Mouse (Mus musculus) midbrain, embryonic 15.5 days (tissue): ENCODE measurements around the gene Sap25. TPM values are rescaled to one million over a fixed set of nuclear protein-coding genes. Genes with fewer than 3 reads are reported as not detected.
A peak's percentile ranks its signal among the peaks of the same experiment; 100 is the strongest.

Experiments used
- ATAC-seq: fragments of 200-750 bp; cut with Nextera tagmentation; replicated peaks from 2 replicates; pipeline ENCODE4 v1.8.0; 2017; ENCODE audit warnings: moderate TSS enrichment
- H3K27ac ChIP-seq: fragments of 300-500 bp; sonication (generic); 2 replicates; pipeline ENCODE4 v1.5.1; 2015; ENCODE audit warnings: mild to moderate bottlenecking, inconsistent platforms
- H3K27me3 ChIP-seq: fragments of 300-500 bp; sonication (generic); replicated peaks from 2 replicates; pipeline ENCODE4 v1.6.1; 2015; ENCODE audit warnings: inconsistent platforms
- H3K36me3 ChIP-seq: fragments of 300-500 bp; sonication (generic); replicated peaks from 2 replicates; pipeline ENCODE4 v1.6.1; 2015; ENCODE audit warnings: inconsistent platforms
- H3K4me1 ChIP-seq: fragments of 300-500 bp; sonication (generic); 2 replicates; pipeline ENCODE4 v1.6.1; 2015; ENCODE audit warnings: inconsistent platforms
- H3K4me2 ChIP-seq: fragments of 300-500 bp; sonication (generic); 2 replicates; pipeline ENCODE4 v1.6.1; 2015; ENCODE audit warnings: inconsistent platforms, mild to moderate bottlenecking, moderate library complexity
- H3K4me3 ChIP-seq: fragments of 300-500 bp; sonication (generic); 2 replicates; pipeline ENCODE4 v1.5.1; 2015; ENCODE audit warnings: mild to moderate bottlenecking, inconsistent platforms
- H3K9ac ChIP-seq: fragments of 300-500 bp; sonication (generic); 2 replicates; pipeline ENCODE4 v1.6.1; 2015; ENCODE audit warnings: mild to moderate bottlenecking, inconsistent platforms
- H3K9me3 ChIP-seq: fragments of 300-500 bp; sonication (generic); 2 replicates; pipeline ENCODE4 v1.6.1; 2016; ENCODE audit warnings: inconsistent platforms
- WGBS: fragments of 180-500 bp; shearing (Covaris S2); methylation state at CpG from one replicate; pipeline ENCODE4 v1.1.7; 2015; ENCODE audit warnings: mixed read lengths; 5-methylcytosine and 5-hydroxymethylcytosine counted together
- polyA plus RNA-seq: library from polyadenylated mRNA; unstranded; fragments of >200 nt; fragmentation: Nextera tagmentation; extraction: Ambion mirVana; gene quantifications from 2 replicates; pipeline ENCODE4 v1.2.1, GENCODE M21; 2015

Sap25 gene
- polyA plus RNA-seq: 4.8 and 6.8 TPM in 2 replicates

- H3K27me3 ChIP-seq: peaks cover 28% of the 10 kb centered on the region
- H3K4me2 ChIP-seq: no peak within 1 kb of the TSS
- peaks cover 40% of the 10 kb centered on the region; the same call in 1 of the 2 replicates for H3K36me3 ChIP-seq
- H3K4me1 ChIP-seq: peaks cover 5% of the 10 kb centered on the region; the same call in 1 of the 2 replicates
- no peak within 1 kb of the TSS for H3K27ac ChIP-seq
- no peak for ATAC-seq
- 88% methylated on average over 19 of the region's 19 CpGs for WGBS
- H3K9ac ChIP-seq: no peak within 1 kb of the TSS
- H3K9me3 ChIP-seq: no peaks in the 10 kb centered on the region
- H3K4me3 ChIP-seq: no peak within 1 kb of the TSS
Observed at GRCm38 (mm10) chr5:137641054-137641453, at the start of gene Sap25. TSS of gene Sap25 (plus strand) at chr5:137641334.

- H3K9ac ChIP-seq: no peak overlapping the region
- no peak for ATAC-seq
- H3K4me1 ChIP-seq: peaks cover 21% of the 10 kb centered on the region
- H3K4me2 ChIP-seq: no peak overlapping the region
- H3K27me3 ChIP-seq: no peaks in the 10 kb centered on the region
- 0 out of 2 replicates have a peak, but pooled peaks cover 3% of the 10 kb centered on the region for H3K36me3 ChIP-seq
- no peak overlapping the region for H3K27ac ChIP-seq
- no peak overlapping the region for H3K4me3 ChIP-seq
- no peaks in the 10 kb centered on the region for H3K9me3 ChIP-seq
- 63% methylated on average over 7 of the region's 7 CpGs for WGBS
Observed at GRCm38 (mm10) chr5:137595921-137596320, 45.2 kb upstream of the Sap25 start.

GRCm38 (mm10) chr5:137596601-137597261 is 44.4 kb upstream of the Sap25 start:
- Histone ChIP-seq H3K4me1 (peaks cover 26% of the 10 kb centered on the region), H3K27ac (no peak overlapping the region), H3K9ac (no peak overlapping the region), H3K36me3 (0 out of 2 replicates have a peak, but pooled peaks cover 3% of the 10 kb centered on the region), H3K4me2 (peak overlapping the region; percentile 30), H3K9me3 (no peaks in the 10 kb centered on the region), H3K27me3 (no peaks in the 10 kb centered on the region), H3K4me3 (0 out of 2 replicates have a peak overlapping the region, but pooled peaks have one; percentile 8)
- no peak for ATAC-seq
- WGBS: 35% methylated on average over 28 of the region's 30 CpGs

- Histone ChIP-seq H3K36me3 (0 out of 2 replicates have a peak, but pooled peaks cover 3% of the 10 kb centered on the region), H3K4me1 (peaks cover 31% of the 10 kb centered on the region), H3K9ac (no peak overlapping the region), H3K27ac (no peak overlapping the region), H3K27me3 (no peaks in the 10 kb centered on the region), H3K4me3 (no peak overlapping the region), H3K9me3 (no peaks in the 10 kb centered on the region), H3K4me2 (no peak overlapping the region)
- WGBS: 96% methylated on average over 6 of the region's 6 CpGs
- ATAC-seq: no peak
Observed at GRCm38 (mm10) chr5:137597625-137598024, 43.5 kb upstream of the Sap25 start.

- WGBS: 82% methylated on average over 2 of the region's 2 CpGs
- Histone ChIP-seq H3K27ac (no peak overlapping the region), H3K27me3 (no peaks in the 10 kb centered on the region), H3K4me3 (no peak overlapping the region), H3K4me2 (no peak overlapping the region), H3K4me1 (peaks cover 33% of the 10 kb centered on the region), H3K36me3 (0 out of 2 replicates have a peak, but pooled peaks cover 3% of the 10 kb centered on the region), H3K9me3 (no peaks in the 10 kb centered on the region), H3K9ac (no peak overlapping the region)
- no peak for ATAC-seq
Observed at GRCm38 (mm10) chr5:137598100-137598826, 42.9 kb upstream of the Sap25 start.

GRCm38 (mm10) chr5:137599600-137599999 is 41.5 kb upstream of the Sap25 start:
- Histone ChIP-seq H3K27me3 (no peaks in the 10 kb centered on the region), H3K9me3 (no peaks in the 10 kb centered on the region), H3K4me3 (peak overlapping the region; percentile 78), H3K4me2 (peak overlapping the region; percentile 95), H3K4me1 (peaks cover 33% of the 10 kb centered on the region), H3K9ac (peak overlapping the region; percentile 95), H3K36me3 (0 out of 2 replicates have a peak, but pooled peaks cover 3% of the 10 kb centered on the region), H3K27ac (no peak overlapping the region)
- ATAC-seq: no peak
- 53% methylated on average over 9 of the region's 9 CpGs for WGBS

GRCm38 (mm10) chr5:137600281-137600618 is 40.9 kb upstream of the Sap25 start:
- Histone ChIP-seq H3K4me3 (peak overlapping the region; percentile 78), H3K4me1 (peaks cover 33% of the 10 kb centered on the region), H3K4me2 (peak overlapping the region; percentile 95), H3K9me3 (no peaks in the 10 kb centered on the region), H3K27me3 (no peaks in the 10 kb centered on the region), H3K36me3 (0 out of 2 replicates have a peak, but pooled peaks cover 3% of the 10 kb centered on the region), H3K9ac (peak overlapping the region; percentile 95), H3K27ac (peak overlapping the region; percentile 89)
- WGBS: 2% methylated on average over 19 of the region's 19 CpGs
- ATAC-seq: no peak; the same call in none of the 2 replicates

GRCm38 (mm10) chr5:137600619-137601364 is 40.3 kb upstream of the Sap25 start, which contains the start of gene Mospd3:
TSS of gene Mospd3 (minus strand) at chr5:137601058.
- WGBS: under 1% methylated on average over 41 of the region's 41 CpGs
- H3K27me3 ChIP-seq: no peaks in the 10 kb centered on the region

GRCm38 (mm10) chr5:137601365-137601729 is 39.8 kb upstream of the Sap25 start:
- peak overlapping the region; percentile 20; the same call in 1 of the 2 replicates for H3K27ac ChIP-seq
- peaks cover 33% of the 10 kb centered on the region for H3K4me1 ChIP-seq
- H3K27me3 ChIP-seq: no peaks in the 10 kb centered on the region
- H3K36me3 ChIP-seq: 0 out of 2 replicates have a peak, but pooled peaks cover 3% of the 10 kb centered on the region
- WGBS: 1% methylated on average over 22 of the region's 22 CpGs
- peak overlapping the region; percentile 95 for H3K4me2 ChIP-seq
- H3K9ac ChIP-seq: peak overlapping the region; percentile 41
- peak overlapping the region; percentile 78 for H3K4me3 ChIP-seq
- H3K9me3 ChIP-seq: no peaks in the 10 kb centered on the region
- ATAC-seq: no peak

More at GRCm38 (mm10) chr5:137600619-137601364, 40.3 kb upstream of the Sap25 start, which contains the start of gene Mospd3:
- peak within 1 kb of the TSS; percentile 95 for H3K9ac ChIP-seq
- H3K4me2 ChIP-seq: peak within 1 kb of the TSS; percentile 95
- peak within 1 kb of the TSS; percentile 89 for H3K27ac ChIP-seq
- peak within 1 kb of the TSS; percentile 78 for H3K4me3 ChIP-seq
- H3K4me1 ChIP-seq: peaks cover 33% of the 10 kb centered on the region
- ATAC-seq: peak; percentile 95
- H3K36me3 ChIP-seq: 0 out of 2 replicates have a peak, but pooled peaks cover 3% of the 10 kb centered on the region
- H3K9me3 ChIP-seq: no peaks in the 10 kb centered on the region

- H3K4me3 ChIP-seq: peak overlapping the region; percentile 10; the same call in 1 of the 2 replicates
- no peaks in the 10 kb centered on the region for H3K36me3 ChIP-seq
- H3K9me3 ChIP-seq: no peaks in the 10 kb centered on the region
- no peaks in the 10 kb centered on the region; the same call in 1 of the 2 replicates for H3K27me3 ChIP-seq
- no peak for ATAC-seq
- peak overlapping the region; percentile 31 for H3K4me2 ChIP-seq
- H3K4me1 ChIP-seq: peaks cover 12% of the 10 kb centered on the region; the same call in 1 of the 2 replicates
- H3K9ac ChIP-seq: 0 out of 2 replicates have a peak overlapping the region, but pooled peaks have one; percentile 16
- H3K27ac ChIP-seq: no peak overlapping the region
- WGBS: 12% methylated on average over 26 of the region's 26 CpGs
Observed at GRCm38 (mm10) chr5:137607860-137608653, 33.1 kb upstream of the Sap25 start.

GRCm38 (mm10) chr5:137608654-137609190 is 32.4 kb upstream of the Sap25 start:
- no peak for ATAC-seq
- Histone ChIP-seq H3K9me3 (no peaks in the 10 kb centered on the region), H3K27me3 (no peaks in the 10 kb centered on the region; the same call in 1 of the 2 replicates), H3K4me3 (peak overlapping the region; percentile 10; the same call in 1 of the 2 replicates), H3K4me2 (peak overlapping the region; percentile 31), H3K4me1 (peaks cover 12% of the 10 kb centered on the region; the same call in 1 of the 2 replicates), H3K9ac (no peak overlapping the region), H3K36me3 (no peaks in the 10 kb centered on the region), H3K27ac (no peak overlapping the region)
- WGBS: 24% methylated on average over 22 of the region's 23 CpGs
